Mouse (Mus musculus): Measurements from ENCODE around the gene Reps2. TPM values are rescaled to one million over a fixed set of nuclear protein-coding genes. Genes with fewer than 3 reads are reported as not detected.

Reps2 gene
- polyA plus RNA-seq, 1 experiment from 2014 or later, result 0.40 TPM

DNA sequence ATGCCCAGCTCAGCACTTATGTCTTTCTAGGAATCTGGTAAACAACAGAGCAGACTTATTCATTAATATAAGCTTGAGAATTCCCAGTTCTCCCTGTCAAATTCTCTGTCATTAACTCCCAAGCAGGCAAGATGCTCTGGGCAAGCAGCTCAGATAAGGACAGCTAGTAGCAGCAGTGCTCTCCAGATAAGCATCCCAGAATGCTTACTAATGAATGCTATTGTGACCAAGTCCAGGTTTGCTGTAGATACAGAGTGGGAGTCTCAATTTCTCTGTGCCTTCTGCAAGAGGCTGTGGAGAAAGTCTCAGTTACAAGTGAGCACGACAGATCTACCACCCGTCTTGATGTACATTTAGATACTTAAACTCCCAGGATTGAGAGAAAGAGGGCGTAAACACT, 173.2 kb downstream of the Reps2 start:
- H3K9ac ChIP-seq, result no peak overlapping the region
- H3K4me1 ChIP-seq (replicated peaks), result no peaks in the 10 kb centered on the region
- WGBS, result 55% methylated on average over 3 of the region's 3 CpGs
- H3K9me3 ChIP-seq (replicated peaks), result no peaks in the 10 kb centered on the region
- no peaks in the 10 kb centered on the region for H3K36me3 ChIP-seq
- no peak overlapping the region for H3K4me3 ChIP-seq
- ATAC-seq (replicated peaks; ENCODE audit: insufficient number of reproducible peaks, insufficient read depth, low FRiP score, low read depth), result no peak
- H3K4me2 ChIP-seq, result no peak overlapping the region
- no peaks in the 10 kb centered on the region for H3K27me3 ChIP-seq
- H3K27ac ChIP-seq, result no peak overlapping the region

- no peak for ATAC-seq (replicated peaks; ENCODE audit: insufficient number of reproducible peaks, insufficient read depth, low FRiP score, low read depth)
- H3K9me3 ChIP-seq (replicated peaks), result no peaks in the 10 kb centered on the region
- H3K36me3 ChIP-seq, result no peaks in the 10 kb centered on the region
- no peaks in the 10 kb centered on the region for H3K27me3 ChIP-seq
- no peak overlapping the region for H3K4me2 ChIP-seq
- WGBS, result 60% methylated on average over 5 of the region's 5 CpGs
- H3K4me3 ChIP-seq, result no peak overlapping the region
- H3K9ac ChIP-seq, result no peak overlapping the region
- H3K4me1 ChIP-seq (replicated peaks), result no peaks in the 10 kb centered on the region
- no peak overlapping the region for H3K27ac ChIP-seq
Observed at GRCm38 (mm10) chrX:162462156-162462555, 181.3 kb downstream of the Reps2 start.

GRCm38 (mm10) chrX:162456445-162456844, 187.0 kb downstream of the Reps2 start:
- H3K27me3 ChIP-seq, result no peaks in the 10 kb centered on the region
- no peak overlapping the region for H3K4me3 ChIP-seq
- ATAC-seq (replicated peaks; ENCODE audit: insufficient number of reproducible peaks, insufficient read depth, low FRiP score, low read depth), result no peak
- H3K9ac ChIP-seq, result no peak overlapping the region
- no peak overlapping the region for H3K4me2 ChIP-seq
- H3K27ac ChIP-seq, result no peak overlapping the region
- H3K4me1 ChIP-seq (replicated peaks), result no peaks in the 10 kb centered on the region
- H3K9me3 ChIP-seq (replicated peaks), result no peaks in the 10 kb centered on the region
- H3K36me3 ChIP-seq, result no peaks in the 10 kb centered on the region
- 71% methylated on average over 1 of the region's 1 CpGs for WGBS

- Histone ChIP-seq H3K9ac (no peak overlapping the region), H3K27me3 (no peaks in the 10 kb centered on the region), H3K4me1 (replicated peaks) (no peaks in the 10 kb centered on the region), H3K4me2 (no peak overlapping the region), H3K9me3 (replicated peaks) (no peaks in the 10 kb centered on the region), H3K36me3 (no peaks in the 10 kb centered on the region), H3K4me3 (no peak overlapping the region), H3K27ac (no peak overlapping the region)
- no peak for ATAC-seq (replicated peaks; ENCODE audit: insufficient number of reproducible peaks, insufficient read depth, low FRiP score, low read depth)
- 83% methylated on average over 1 of the region's 1 CpGs for WGBS
Observed at GRCm38 (mm10) chrX:162455364-162455763, 188.1 kb downstream of the Reps2 start.

DNA sequence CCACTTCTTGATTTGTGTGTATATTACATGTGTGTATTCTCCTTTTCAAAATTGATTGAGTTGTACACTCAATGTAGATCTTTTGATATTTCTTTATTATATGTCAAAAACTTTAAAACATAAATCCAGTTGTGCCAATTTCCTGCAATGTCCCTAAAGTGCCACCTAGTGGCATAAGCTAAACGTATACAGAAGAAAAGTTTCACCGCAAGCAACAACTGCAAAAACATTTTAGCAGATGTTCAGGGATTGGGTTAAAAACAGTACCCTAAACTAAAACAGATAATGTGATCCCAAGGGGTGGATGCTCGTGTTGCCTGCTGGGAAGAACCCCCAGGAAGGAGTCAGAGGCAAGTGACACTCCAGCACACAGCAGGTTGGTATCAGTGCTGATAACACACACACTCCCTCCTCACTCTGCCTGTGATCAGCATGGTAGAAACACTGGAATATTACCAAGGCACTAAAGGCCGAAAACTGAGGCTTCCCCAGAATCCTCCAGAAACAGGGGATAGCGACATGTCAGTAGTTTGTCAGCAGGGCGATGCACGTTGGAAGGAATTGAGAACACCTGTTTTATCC, 189.5 kb downstream of the Reps2 start:
- Histone ChIP-seq H3K4me3 (no peak overlapping the region), H3K27me3 (no peaks in the 10 kb centered on the region), H3K4me1 (replicated peaks) (no peaks in the 10 kb centered on the region), H3K27ac (no peak overlapping the region), H3K4me2 (no peak overlapping the region), H3K36me3 (no peaks in the 10 kb centered on the region), H3K9ac (no peak overlapping the region), H3K9me3 (replicated peaks) (no peaks in the 10 kb centered on the region)
- 43% methylated on average over 7 of the region's 7 CpGs for WGBS
- ATAC-seq (replicated peaks; ENCODE audit: insufficient number of reproducible peaks, insufficient read depth, low FRiP score, low read depth), result no peak

GRCm38 (mm10) chrX:162452642-162453041, 190.8 kb downstream of the Reps2 start:
- no peak overlapping the region for H3K9ac ChIP-seq
- H3K36me3 ChIP-seq, result no peaks in the 10 kb centered on the region
- H3K4me3 ChIP-seq, result no peak overlapping the region
- no peaks in the 10 kb centered on the region for H3K9me3 ChIP-seq (replicated peaks)
- no peak overlapping the region for H3K4me2 ChIP-seq
- H3K27ac ChIP-seq, result no peak overlapping the region
- no peaks in the 10 kb centered on the region for H3K27me3 ChIP-seq
- no peaks in the 10 kb centered on the region for H3K4me1 ChIP-seq (replicated peaks)
- ATAC-seq (replicated peaks; ENCODE audit: insufficient number of reproducible peaks, insufficient read depth, low FRiP score, low read depth), result no peak

DNA sequence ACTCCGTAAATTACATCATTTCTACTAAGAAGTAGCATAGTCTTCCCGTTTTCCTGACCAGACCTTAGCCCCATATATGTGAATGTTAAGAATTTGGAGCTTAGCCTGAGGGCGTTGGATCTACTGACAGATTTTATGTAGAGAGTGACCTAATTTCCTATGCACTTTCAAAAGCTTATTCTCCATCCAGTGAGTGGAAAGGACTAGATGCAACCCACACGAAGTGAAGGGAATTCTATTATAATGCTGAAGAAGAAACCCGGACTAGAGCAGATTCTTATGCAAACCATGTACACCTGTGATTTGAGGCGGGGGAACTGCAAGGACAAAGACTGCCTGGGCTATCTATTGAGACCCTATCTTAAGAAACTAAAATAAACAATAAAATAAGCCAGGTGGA, 195.5 kb downstream of the Reps2 start:
- Histone ChIP-seq H3K27ac (no peak overlapping the region), H3K4me3 (no peak overlapping the region), H3K27me3 (no peaks in the 10 kb centered on the region), H3K36me3 (no peaks in the 10 kb centered on the region), H3K9ac (no peak overlapping the region), H3K4me1 (replicated peaks) (no peaks in the 10 kb centered on the region), H3K9me3 (replicated peaks) (no peaks in the 10 kb centered on the region), H3K4me2 (no peak overlapping the region)
- 68% methylated on average over 6 of the region's 6 CpGs for WGBS
- no peak for ATAC-seq (replicated peaks; ENCODE audit: insufficient number of reproducible peaks, insufficient read depth, low FRiP score, low read depth)

- Histone ChIP-seq H3K9me3 (replicated peaks) (no peaks in the 10 kb centered on the region), H3K4me2 (no peak overlapping the region), H3K27ac (no peak overlapping the region), H3K4me1 (replicated peaks) (no peaks in the 10 kb centered on the region), H3K36me3 (no peaks in the 10 kb centered on the region), H3K4me3 (no peak overlapping the region), H3K9ac (no peak overlapping the region), H3K27me3 (no peaks in the 10 kb centered on the region)
- no peak for ATAC-seq (replicated peaks; ENCODE audit: insufficient number of reproducible peaks, insufficient read depth, low FRiP score, low read depth)
- 78% methylated on average over 2 of the region's 2 CpGs for WGBS
Observed at GRCm38 (mm10) chrX:162446678-162447318, 196.7 kb downstream of the Reps2 start.

DNA sequence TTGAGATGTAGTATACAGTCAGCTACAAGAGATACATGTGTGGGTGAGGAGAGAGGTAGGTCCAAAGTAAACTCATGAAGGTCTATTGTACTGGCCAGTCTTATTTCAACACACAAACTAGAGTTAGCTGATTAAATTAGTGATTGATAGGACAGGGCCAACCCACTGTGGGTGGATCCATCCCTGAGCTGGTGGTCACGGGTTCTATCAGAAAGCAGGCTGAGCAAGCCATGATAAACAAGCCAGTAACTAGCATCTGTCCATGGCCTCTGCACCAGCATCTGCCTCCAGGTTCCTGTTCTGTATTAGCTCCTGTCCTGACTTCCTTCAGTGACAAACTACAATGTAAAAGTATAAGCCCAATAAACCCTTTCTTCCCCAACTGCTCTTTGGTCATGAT, 200.1 kb downstream of the Reps2 start:
- Histone ChIP-seq H3K9me3 (replicated peaks) (no peaks in the 10 kb centered on the region), H3K36me3 (no peaks in the 10 kb centered on the region), H3K27ac (no peak overlapping the region), H3K4me2 (no peak overlapping the region), H3K27me3 (no peaks in the 10 kb centered on the region), H3K4me1 (replicated peaks) (no peaks in the 10 kb centered on the region), H3K9ac (no peak overlapping the region), H3K4me3 (no peak overlapping the region)
- no peak for ATAC-seq (replicated peaks; ENCODE audit: insufficient number of reproducible peaks, insufficient read depth, low FRiP score, low read depth)
- 75% methylated on average over 1 of the region's 1 CpGs for WGBS

DNA sequence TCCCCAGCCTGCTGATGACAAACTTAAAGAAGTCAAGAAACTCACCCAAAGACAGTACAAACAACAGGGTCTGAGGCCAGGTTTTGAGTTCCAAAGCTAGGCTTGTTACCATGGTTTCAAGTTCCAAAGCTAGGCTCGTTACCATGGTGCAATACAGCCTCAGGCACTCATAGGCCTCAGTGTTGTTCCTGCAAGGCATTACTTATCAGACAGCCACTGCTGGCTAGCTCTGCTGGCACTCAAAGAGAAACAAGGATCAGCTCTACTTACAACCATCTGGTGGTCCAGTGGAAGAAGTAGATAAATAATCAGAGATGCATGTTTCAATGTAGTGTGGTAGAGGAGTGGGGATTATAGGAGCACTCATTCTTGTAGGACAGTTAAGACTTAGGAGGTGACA, 200.5 kb downstream of the Reps2 start:
- no peak overlapping the region for H3K4me3 ChIP-seq
- no peaks in the 10 kb centered on the region for H3K9me3 ChIP-seq (replicated peaks)
- ATAC-seq (replicated peaks; ENCODE audit: insufficient number of reproducible peaks, insufficient read depth, low FRiP score, low read depth), result no peak
- H3K36me3 ChIP-seq, result no peaks in the 10 kb centered on the region
- no peak overlapping the region for H3K27ac ChIP-seq
- 37% methylated on average over 1 of the region's 1 CpGs for WGBS
- H3K27me3 ChIP-seq, result no peaks in the 10 kb centered on the region
- H3K9ac ChIP-seq, result no peak overlapping the region
- no peak overlapping the region for H3K4me2 ChIP-seq
- no peaks in the 10 kb centered on the region for H3K4me1 ChIP-seq (replicated peaks)

- no peak overlapping the region for H3K4me2 ChIP-seq
- no peak overlapping the region for H3K27ac ChIP-seq
- no peaks in the 10 kb centered on the region for H3K4me1 ChIP-seq (replicated peaks)
- no peak overlapping the region for H3K4me3 ChIP-seq
- H3K36me3 ChIP-seq, result no peaks in the 10 kb centered on the region
- H3K9me3 ChIP-seq (replicated peaks), result no peaks in the 10 kb centered on the region
- H3K9ac ChIP-seq, result no peak overlapping the region
- 67% methylated on average over 5 of the region's 5 CpGs for WGBS
- H3K27me3 ChIP-seq, result no peaks in the 10 kb centered on the region
- no peak for ATAC-seq (replicated peaks; ENCODE audit: insufficient number of reproducible peaks, insufficient read depth, low FRiP score, low read depth)
Observed at GRCm38 (mm10) chrX:162432776-162433543, 210.5 kb downstream of the Reps2 start.

DNA sequence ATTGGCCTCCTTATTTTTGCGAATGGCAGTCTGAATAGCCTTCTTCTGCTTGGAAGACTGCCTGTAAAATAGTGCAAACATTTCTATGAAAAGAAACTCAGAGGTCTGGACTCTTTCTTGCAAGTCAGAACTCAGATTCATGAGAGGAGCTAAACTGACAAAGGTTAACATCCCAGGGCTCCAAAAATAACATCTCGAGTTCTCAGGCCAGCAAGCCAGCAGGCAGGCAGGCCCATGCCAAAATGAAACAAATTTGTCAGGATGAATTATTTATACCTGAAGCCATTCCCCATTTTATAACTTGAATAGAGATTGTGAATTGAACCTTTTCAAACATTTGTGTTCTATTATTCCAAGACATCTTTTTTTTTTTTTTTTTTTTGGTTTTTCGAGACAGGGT, 215.8 kb downstream of the Reps2 start:
- 51% methylated on average over 3 of the region's 3 CpGs for WGBS
- H3K4me2 ChIP-seq, result no peak overlapping the region
- H3K9me3 ChIP-seq (replicated peaks), result no peaks in the 10 kb centered on the region
- ATAC-seq (replicated peaks; ENCODE audit: insufficient number of reproducible peaks, insufficient read depth, low FRiP score, low read depth), result no peak
- H3K4me1 ChIP-seq (replicated peaks), result no peaks in the 10 kb centered on the region
- no peaks in the 10 kb centered on the region for H3K36me3 ChIP-seq
- no peak overlapping the region for H3K4me3 ChIP-seq
- no peak overlapping the region for H3K9ac ChIP-seq
- no peak overlapping the region for H3K27ac ChIP-seq
- H3K27me3 ChIP-seq, result no peaks in the 10 kb centered on the region

Data from heart, embryonic 15.5 days (tissue).